Mouse (Mus musculus) forelimb bud, embryonic 11.5 days (tissue): ENCODE measurements at regions not wholly inside any gene's neighbourhood (a gene's known extent, or its start where the extent isn't known, plus 50 kb on each side); places are given as distances from the start of the nearest gene placed in this dataset.

ENCODE experiments used
- DNase-seq: peaks from one replicate; pipeline ENCODE4 v3.0.0-alpha.2; 2012; ENCODE audit warnings: low read depth, low spot score

GRCm38 (mm10) chr5:33548800-33549199, 80.6 kb downstream of the Fam53a start:
- DNase-seq: no peak

- peak; percentile 46 for DNase-seq
Observed at GRCm38 (mm10) chr5:33543372-33543771, 86.1 kb downstream of the Fam53a start.

GRCm38 (mm10) chr5:33542643-33543042, 86.8 kb downstream of the Fam53a start:
- no peak for DNase-seq

DNA sequence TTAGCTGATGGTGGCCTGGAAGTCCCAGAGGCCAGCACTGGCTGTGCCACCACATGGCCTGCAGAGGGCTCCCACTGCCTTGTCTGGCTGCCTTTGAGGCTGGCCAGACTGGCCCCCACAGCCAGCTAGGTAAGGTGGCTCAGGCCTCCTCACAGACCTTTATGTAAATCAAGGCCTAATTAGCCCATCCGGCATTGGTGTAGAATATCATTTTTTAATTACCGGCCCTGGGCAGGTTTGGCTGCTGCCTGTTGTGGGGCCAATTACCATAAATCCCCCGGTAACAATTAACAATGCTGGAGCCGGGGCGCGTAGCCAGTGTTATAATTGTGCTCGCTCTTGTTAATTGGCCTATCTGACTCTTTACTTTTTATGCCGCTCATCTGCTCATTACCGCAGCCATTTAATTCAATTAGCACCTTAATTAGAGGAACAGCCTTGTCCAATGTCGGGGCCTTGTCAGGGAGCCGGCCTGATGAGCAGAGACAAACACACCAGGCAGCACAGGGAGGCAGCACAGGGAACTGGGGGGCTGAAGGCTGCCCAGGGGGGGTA, 87.4 kb downstream of the Fam53a start:
- DNase-seq: peak; percentile 38

- DNase-seq: no peak
Observed at GRCm38 (mm10) chr5:33540259-33540658, 89.2 kb downstream of the Fam53a start.

GRCm38 (mm10) chr5:33537429-33537828, 92.0 kb downstream of the Fam53a start:
- DNase-seq: no peak

DNA sequence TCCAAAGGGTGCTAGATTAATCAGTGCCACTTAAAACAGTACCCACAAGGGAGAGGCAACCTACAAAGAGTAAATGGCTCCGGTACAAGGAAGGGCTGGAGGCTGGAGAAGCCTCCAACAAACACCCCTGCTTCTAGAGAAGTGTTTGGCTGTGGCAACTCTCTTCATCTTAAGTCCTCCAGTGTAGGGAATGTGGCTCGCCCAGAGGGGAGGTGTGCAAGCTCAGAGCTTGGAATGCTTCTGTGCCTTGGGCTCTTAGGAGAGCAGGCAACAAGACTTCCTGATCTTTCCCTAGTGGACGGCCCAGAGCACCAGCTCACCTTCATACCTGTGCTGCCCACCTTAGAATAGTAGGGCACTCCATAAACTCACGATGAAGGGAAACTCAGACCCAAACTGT, 92.4 kb downstream of the Fam53a start:
- no peak for DNase-seq

DNA sequence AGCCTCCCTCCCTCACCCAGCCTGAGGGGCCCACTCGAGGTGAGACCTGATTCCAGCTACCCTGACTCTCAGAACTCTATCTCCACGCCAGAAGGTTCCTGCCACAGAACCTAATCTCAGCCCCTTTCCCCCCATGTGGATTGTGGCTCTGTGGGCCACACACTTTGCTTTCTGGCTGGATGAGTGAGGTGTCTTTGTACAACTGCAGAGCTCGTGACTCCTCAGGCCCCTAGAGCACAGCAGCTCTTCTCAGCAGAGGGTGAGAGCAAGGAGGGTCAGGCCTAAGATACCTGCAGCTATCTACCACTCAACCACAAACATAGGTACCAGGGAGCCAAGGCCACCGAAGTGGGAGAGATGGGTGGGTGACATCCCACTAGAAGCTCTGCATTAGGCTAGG, 93.2 kb downstream of the Fam53a start:
- DNase-seq: no peak

DNA sequence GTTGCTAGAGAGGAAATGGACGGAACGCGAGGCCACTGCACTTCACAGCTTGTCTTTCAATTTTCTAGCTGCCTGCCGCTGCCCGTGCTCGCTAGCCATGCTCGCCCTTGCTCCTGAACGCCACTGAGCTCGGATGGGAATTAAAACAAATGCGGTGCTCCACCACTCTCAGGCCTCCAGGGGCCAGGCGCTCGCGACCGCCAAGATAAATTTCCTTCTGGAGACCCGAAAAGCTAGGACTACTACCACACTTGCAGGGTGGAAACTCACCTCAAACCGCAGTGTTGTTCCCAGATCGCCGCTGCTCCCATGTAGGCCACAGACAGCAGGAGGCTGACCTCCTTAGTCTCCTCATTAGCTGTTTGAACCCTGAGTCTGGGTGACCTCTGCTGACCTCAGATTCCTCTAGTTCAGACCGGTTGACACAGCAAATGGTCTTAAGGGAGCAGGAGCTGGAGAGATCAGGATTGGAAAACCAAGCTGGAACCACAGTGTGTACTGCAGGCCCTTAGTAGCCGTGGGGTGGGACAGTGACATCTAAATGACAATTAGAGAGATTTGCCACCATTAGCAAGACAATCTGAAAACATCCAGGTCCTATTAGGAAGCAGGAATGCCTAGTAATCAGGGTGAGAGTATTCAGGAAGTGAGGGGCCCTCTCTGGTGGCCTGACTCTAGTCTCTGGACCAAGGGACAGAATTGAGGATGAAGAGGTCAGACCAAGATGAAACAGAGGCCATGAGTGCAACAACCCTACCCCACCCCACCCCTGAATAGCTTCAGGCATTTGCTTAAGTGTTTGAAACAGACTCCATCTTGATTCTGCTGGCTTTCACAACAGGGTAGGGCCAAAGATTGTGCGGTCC, 94.1 kb downstream of the Fam53a start:
- no peak for DNase-seq

DNA sequence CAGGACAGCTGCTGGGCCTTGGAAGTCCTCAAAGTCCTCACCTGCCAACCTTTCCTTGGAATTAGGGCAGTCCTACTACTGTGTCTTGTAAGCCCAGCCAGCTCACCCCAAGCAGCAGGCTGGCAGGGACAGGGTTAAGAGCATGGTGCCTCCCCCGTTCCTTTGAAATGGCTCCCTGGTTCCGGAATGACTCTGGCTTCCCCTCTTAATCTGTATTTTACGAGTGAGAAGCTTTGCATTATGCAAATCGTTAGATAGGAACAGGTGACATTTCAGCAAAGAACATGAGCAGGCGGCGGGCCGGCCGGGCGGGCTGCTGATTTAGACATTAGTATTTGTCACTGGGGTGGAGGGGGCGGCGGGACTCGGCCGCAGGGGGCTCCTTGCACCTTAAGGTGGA, 95.1 kb downstream of the Fam53a start:
- no peak for DNase-seq

GRCm38 (mm10) chr5:33533185-33533584, 96.2 kb downstream of the Fam53a start:
- no peak for DNase-seq

GRCm38 (mm10) chr5:33531263-33531662, 97.5 kb upstream of the Nkx1-1 start:
- no peak for DNase-seq

GRCm38 (mm10) chr5:33529771-33530170, 96.0 kb upstream of the Nkx1-1 start:
- no peak for DNase-seq

DNA sequence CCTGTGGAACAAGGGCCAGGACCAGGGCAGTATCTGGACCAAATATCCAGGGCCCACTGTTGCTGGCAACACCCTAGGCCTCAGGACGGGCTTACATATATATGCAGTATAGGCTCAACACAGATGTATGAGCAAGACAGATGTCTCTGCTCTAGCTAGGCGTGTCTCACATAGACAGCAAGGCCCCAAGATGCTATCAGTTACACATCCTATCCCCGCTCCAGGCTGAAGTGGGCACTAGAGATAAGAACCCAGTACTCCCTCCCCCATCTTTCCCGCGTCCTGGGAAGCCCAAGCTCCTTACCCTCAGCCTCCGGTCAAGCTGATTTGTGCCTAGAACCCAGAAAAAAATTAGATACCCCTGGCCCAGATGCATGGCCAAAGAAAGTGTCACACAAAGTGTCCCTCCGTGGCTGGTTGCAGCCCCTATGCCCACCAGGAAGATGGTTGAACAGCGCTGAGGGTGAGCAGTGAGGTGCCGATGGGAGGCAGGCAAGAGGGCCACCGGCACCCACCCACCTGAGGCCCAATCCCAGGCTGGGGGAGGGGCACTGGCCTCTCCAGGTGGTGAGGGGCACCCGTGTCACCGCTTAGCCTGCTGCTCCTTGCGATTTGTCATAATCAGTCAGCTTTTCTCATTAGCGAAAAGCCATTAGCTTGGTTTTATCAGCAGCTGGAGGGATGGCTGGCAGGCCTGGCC, 95.3 kb upstream of the Nkx1-1 start:
- DNase-seq: no peak

DNA sequence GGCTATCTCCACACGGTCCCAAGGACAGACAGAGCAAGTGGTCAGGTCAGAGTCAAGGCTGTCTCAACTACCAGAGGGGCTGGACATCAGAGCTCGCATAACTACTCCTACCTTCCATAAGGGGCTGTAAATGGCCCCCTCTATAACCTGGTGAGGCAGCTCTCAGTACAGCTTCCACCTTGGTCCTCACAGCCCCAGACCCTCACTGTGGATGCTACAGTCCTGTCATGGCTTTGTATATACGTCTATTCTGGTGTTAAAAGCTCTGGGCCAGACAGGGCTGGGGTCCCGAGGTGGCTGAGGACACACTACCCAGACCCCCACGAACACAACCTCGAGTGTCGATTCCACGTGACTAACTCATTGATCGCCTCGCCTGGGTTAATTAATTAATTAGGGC, 94.0 kb upstream of the Nkx1-1 start:
- DNase-seq: no peak

GRCm38 (mm10) chr5:33527316-33527715, 93.5 kb upstream of the Nkx1-1 start:
- DNase-seq: no peak

GRCm38 (mm10) chr5:33521951-33522742, 88.4 kb upstream of the Nkx1-1 start:
- no peak for DNase-seq

DNA sequence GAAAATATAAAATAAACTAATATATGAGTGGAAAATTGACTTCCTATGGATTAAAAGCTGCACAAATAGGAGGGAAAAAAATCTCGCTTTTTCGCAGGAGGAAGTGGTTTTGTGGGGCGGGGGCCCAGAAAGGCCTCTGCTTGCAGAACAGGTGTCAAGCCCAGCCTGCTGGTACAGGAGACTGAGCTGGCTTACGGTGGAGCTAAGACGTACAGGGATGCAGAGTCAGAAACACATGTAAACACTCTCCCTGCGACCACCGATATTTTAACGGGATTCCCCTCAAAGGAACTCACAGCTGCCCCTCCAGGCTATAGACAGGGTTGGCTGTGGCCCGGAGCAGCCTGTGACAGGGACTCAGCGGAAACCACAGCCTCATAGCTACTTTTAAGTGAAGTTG, 87.1 kb upstream of the Nkx1-1 start:
- no peak for DNase-seq

DNA sequence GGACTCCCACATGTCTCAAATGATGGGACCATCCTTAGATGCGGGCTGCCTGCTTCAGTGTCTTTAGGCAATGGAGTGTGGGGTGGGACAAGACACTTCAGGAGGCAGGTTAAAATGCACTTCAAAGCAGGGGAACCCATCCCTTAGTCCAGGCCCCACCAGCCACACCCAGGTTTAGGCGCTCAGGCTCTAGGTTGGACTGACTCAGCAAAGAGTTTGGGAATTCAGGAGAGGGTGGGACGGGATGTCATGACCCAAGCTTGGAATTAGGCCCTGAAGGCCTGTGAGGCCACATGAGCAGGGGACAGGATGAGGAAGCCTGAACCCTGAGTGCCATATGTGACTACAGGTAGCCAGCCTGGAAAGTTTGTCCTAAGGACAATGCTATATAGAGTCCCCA, 85.6 kb upstream of the Nkx1-1 start:
- no peak for DNase-seq

DNA sequence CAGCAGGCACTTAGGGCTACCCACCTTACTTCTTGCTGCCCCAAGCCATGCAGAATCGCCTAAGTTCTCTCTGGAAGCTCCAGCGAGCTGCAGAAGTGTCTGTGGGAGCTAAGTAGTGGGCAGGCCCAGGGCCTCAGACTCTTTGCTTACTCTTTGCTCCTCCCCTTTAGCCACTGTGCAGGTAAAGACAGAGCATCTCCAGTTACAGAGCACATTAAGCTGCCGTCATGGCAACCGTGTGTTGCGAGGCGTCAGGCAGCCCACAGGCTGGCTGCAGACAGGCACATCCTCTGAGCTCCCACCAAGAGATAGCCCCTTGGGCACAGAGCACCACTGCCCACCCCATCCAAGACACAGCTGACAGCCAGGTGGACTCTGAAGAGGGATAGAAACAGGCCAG, 85.1 kb upstream of the Nkx1-1 start:
- no peak for DNase-seq

GRCm38 (mm10) chr5:33517625-33518024, 83.8 kb upstream of the Nkx1-1 start:
- DNase-seq: no peak

GRCm38 (mm10) chr5:33516211-33516610, 82.4 kb upstream of the Nkx1-1 start:
- no peak for DNase-seq
